Mouse (Mus musculus): ENCODE measurements around the gene Nemp2. TPM values are rescaled to one million over a fixed set of nuclear protein-coding genes. Genes with fewer than 3 reads are reported as not detected.

Nemp2 gene
- polyA plus RNA-seq, 1 experiment from 2014 or later: 7.6 TPM

Other genes starting within 250 kb of the Nemp2 start
- gene Nab1, start 130.0 kb upstream of the Nemp2 start, polyA plus RNA-seq (2014; fragmentation: Nextera tagmentation; extraction: Ambion mirVana): 5.3 and 6.0 TPM in 2 replicates
- gene Mfsd6, start 96.8 kb downstream of the Nemp2 start, polyA plus RNA-seq (2014; fragmentation: Nextera tagmentation; extraction: Ambion mirVana): 10.3 and 12.0 TPM in 2 replicates
- gene Inpp1, start 187.0 kb downstream of the Nemp2 start, polyA plus RNA-seq (2014; fragmentation: Nextera tagmentation; extraction: Ambion mirVana): 22.6 and 28.2 TPM in 2 replicates
- 30.5 and 31.9 TPM in 2 replicates for gene Hibch, start 214.2 kb downstream of the Nemp2 start, polyA plus RNA-seq (2014; fragmentation: Nextera tagmentation; extraction: Ambion mirVana)

Data from midbrain, embryonic 14.5 days (tissue).